Comparison of ENCODE assay signal across 16 mouse cellular contexts in the genomic region with DNA sequence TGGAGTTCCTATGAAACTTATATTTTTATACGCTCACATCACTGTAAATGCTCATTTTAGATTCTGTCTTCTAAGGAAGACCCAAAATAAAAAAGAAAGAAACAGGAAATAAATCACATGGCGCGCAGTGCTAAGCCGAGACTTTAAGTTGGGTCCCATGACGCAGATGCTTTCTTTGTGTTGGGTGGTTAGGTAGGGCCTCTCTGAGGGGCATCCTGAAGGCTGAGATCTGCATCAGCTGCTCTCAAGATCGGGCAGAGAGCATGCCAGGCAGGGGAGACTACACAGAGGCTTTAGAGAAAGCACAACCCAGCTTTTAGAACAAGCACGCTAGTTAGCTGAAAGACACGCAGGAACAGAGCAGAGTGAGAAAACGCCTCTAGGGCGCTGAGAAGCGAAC. TPM values are rescaled to one million over a fixed set of nuclear protein-coding genes. Genes with fewer than 3 reads are reported as not detected.
DNase-seq lines count a peak whose midpoint lies in the region; ATAC-seq lines count a peak whose summit lies in the region.
"Had no signal": no experiment of that assay in that cellular context is flagged by ENCODE, and none has a peak within 500 bp of the region (broad histone marks: within the 10 kb centered on the region; RNA-seq: fewer than 3 reads in every experiment).

No protein-coding gene starts in this region.

- no peak for ATAC-seq in kidney, embryonic 15.5 days (replicated peaks; ENCODE audit: low FRiP score)
- ATAC-seq: midbrain, embryonic 13.5 days had no signal

- no peak overlapping the region for H3K4me2 ChIP-seq in kidney, embryonic 15.5 days
- H3K4me2 ChIP-seq: embryonic facial prominence, embryonic 15.5 days; lung, embryonic 15.5 days; midbrain, embryonic 13.5 days; stomach, embryonic 15.5 days had no signal

- H3K36me3 ChIP-seq in kidney, embryonic 15.5 days, result no peaks in the 10 kb centered on the region
- H3K36me3 ChIP-seq: embryonic facial prominence, embryonic 15.5 days; lung, embryonic 15.5 days; midbrain, embryonic 13.5 days; stomach, embryonic 15.5 days had no signal

- H3K4me3 ChIP-seq in kidney, embryonic 15.5 days (replicated peaks), result no peak overlapping the region
- H3K4me3 ChIP-seq: embryonic facial prominence, embryonic 15.5 days; lung, embryonic 15.5 days; midbrain, embryonic 13.5 days; stomach, embryonic 15.5 days had no signal

- no peaks in the 10 kb centered on the region for H3K27me3 ChIP-seq in kidney, embryonic 15.5 days
- H3K27me3 ChIP-seq: embryonic facial prominence, embryonic 15.5 days; lung, embryonic 15.5 days; stomach, embryonic 15.5 days had no signal

- WGBS in kidney, embryonic 15.5 days, result 72% methylated on average over 11 of the region's 11 CpGs

- H3K27ac ChIP-seq in kidney, embryonic 15.5 days, result no peak overlapping the region
- H3K27ac ChIP-seq: embryonic facial prominence, embryonic 15.5 days; lung, embryonic 15.5 days; midbrain, embryonic 13.5 days; stomach, embryonic 15.5 days had no signal

- peaks cover 32% of the 10 kb centered on the region for H3K4me1 ChIP-seq in kidney, embryonic 15.5 days

- H3K9ac ChIP-seq in kidney, embryonic 15.5 days, result no peak overlapping the region
- H3K9ac ChIP-seq: embryonic facial prominence, embryonic 15.5 days; lung, embryonic 15.5 days; midbrain, embryonic 13.5 days; stomach, embryonic 15.5 days had no signal

- peak; percentile 56 to 58 for DNase-seq in B cell, adult 2 months
- peak; percentile 83 for DNase-seq in CD4-positive helper T cell, adult 2 months (ENCODE audit: low read depth, low spot score)
- peak; percentile 87 for DNase-seq in induced T-regulatory cell, adult 2 months (ENCODE audit: low read depth)
- DNase-seq in thymus, postnatal 0 days (ENCODE audit: low spot score), result peak; percentile 85
- DNase-seq in embryo, embryonic 10 days (ENCODE audit: low spot score), result no peak
- DNase-seq in heart, postnatal 36 days, result no peak
- DNase-seq: adrenal gland, postnatal 25 days; cerebellum, adult 9-10 months; kidney, adult 9 months; layer of hippocampus, postnatal 36 days; right cerebral cortex, postnatal 4 days had no signal

- intact Hi-C loops in heart, postnatal 36 days (cut with DNase I), result loop anchor here (2.0 kb wide), 1 partner anchor 15 kb away; a partner anchor contains a TSS

- no peaks in the 10 kb centered on the region for H3K9me3 ChIP-seq in kidney, embryonic 15.5 days (replicated peaks)
- H3K9me3 ChIP-seq: embryonic facial prominence, embryonic 15.5 days; lung, embryonic 15.5 days; midbrain, embryonic 13.5 days; stomach, embryonic 15.5 days had no signal

RNA-seq across cellular contexts. Expression of a gene that starts 16.0 kb away (rescaled TPM):
- polyA plus RNA-seq in thymus, postnatal 0 days (2015; fragmentation: Nextera tagmentation; extraction: Ambion mirVana), result 47.9 and 56.5 TPM in 2 replicates
- total RNA-seq in heart, postnatal 36 days (2021), result 100 to 1,000 TPM; 110 to 115 TPM
- 36.2 and 38.7 TPM in 2 replicates for polyA plus RNA-seq in kidney, embryonic 15.5 days (2015; fragmentation: Nextera tagmentation; extraction: Ambion mirVana)

Comparison
In these comparisons a context has a peak if more than half of its experiments do, and no peak if none do; other contexts are left out.
1. DNase-seq: peak in B cell, adult 2 months (2 of 2), CD4-positive helper T cell, adult 2 months (single experiment), induced T-regulatory cell, adult 2 months (single experiment) and thymus, postnatal 0 days (single experiment); none in embryo, embryonic 10 days (single experiment) and heart, postnatal 36 days (0 of 2).